Mouse (Mus musculus) stomach, postnatal 0 days (tissue): ENCODE measurements around the gene Fcer2a. TPM values are rescaled to one million over a fixed set of nuclear protein-coding genes. Genes with fewer than 3 reads are reported as not detected.

Experiments
- ATAC-seq: fragments of 200-750 bp; cut with Nextera tagmentation; 2 replicates; pipeline ENCODE4 v1.8.0; 2017; ENCODE audit not compliant: low FRiP score, low TSS enrichment
- DNase-seq: peaks from one replicate; pipeline ENCODE4 v3.0.0-alpha.2; 2016; ENCODE audit warnings: low spot score
- H3K27ac ChIP-seq: fragments of 300-500 bp; sonication (generic); replicated peaks from 2 replicates; pipeline ENCODE4 v1.5.1; 2014; ENCODE audit warnings: mild to moderate bottlenecking, control low read depth
- H3K27me3 ChIP-seq: fragments of 300-500 bp; sonication (generic); 2 replicates; pipeline ENCODE4 v1.6.1; 2014; ENCODE audit warnings: low read length; ENCODE audit not compliant: control insufficient read depth, insufficient read depth
- H3K36me3 ChIP-seq: fragments of 300-500 bp; sonication (generic); 2 replicates; pipeline ENCODE4 v1.6.1; 2014; ENCODE audit warnings: low read length, mixed read lengths; ENCODE audit not compliant: control insufficient read depth, insufficient read depth
- H3K4me1 ChIP-seq: fragments of 300-500 bp; sonication (generic); replicated peaks from 2 replicates; pipeline ENCODE4 v1.6.1; 2014; ENCODE audit warnings: antibody characterized with exemption; ENCODE audit not compliant: control insufficient read depth, insufficient read depth
- H3K4me2 ChIP-seq: fragments of 300-500 bp; sonication (generic); replicated peaks from 2 replicates; pipeline ENCODE4 v1.6.1; 2014; ENCODE audit warnings: low read depth, mild to moderate bottlenecking, control low read depth, moderate library complexity
- H3K4me3 ChIP-seq: fragments of 300-500 bp; sonication (generic); 2 replicates; pipeline ENCODE4 v1.5.1; 2014; ENCODE audit warnings: low read depth, low read length, control low read depth
- H3K9ac ChIP-seq: fragments of 300-500 bp; sonication (generic); 2 replicates; pipeline ENCODE4 v1.6.1; 2014; ENCODE audit warnings: mild to moderate bottlenecking, low read length, control low read depth, mixed read lengths
- H3K9me3 ChIP-seq: fragments of 300-500 bp; sonication (generic); 2 replicates; pipeline ENCODE4 v1.6.1; 2016; ENCODE audit warnings: low read length; ENCODE audit not compliant: control insufficient read depth
- CTCF ChIP-seq: IDR thresholded peaks from 2 replicates; pipeline ENCODE4 v1.5.1; 2016; ENCODE audit warnings: antibody characterized with exemption, low read depth, mild to moderate bottlenecking, moderate library complexity
- EP300 ChIP-seq: optimal IDR thresholded peaks from 2 replicates; pipeline ENCODE3; 2016; ENCODE audit warnings: antibody characterized with exemption
- WGBS: fragments of 180-500 bp; shearing (Covaris S2); extraction: QIAGEN DNeasy Blood & Tissue Kit; methylation state at CpG from one replicate; pipeline ENCODE4 v1.1.7; 2014; 5-methylcytosine and 5-hydroxymethylcytosine counted together
- polyA plus RNA-seq: library from polyadenylated mRNA; unstranded; fragments of >200 nt; fragmentation: Nextera tagmentation; extraction: Ambion mirVana; gene quantifications from 2 replicates; pipeline ENCODE4 v1.2.1, GENCODE M21; 2015

Fcer2a gene
- polyA plus RNA-seq, 1 experiment from 2014 or later, result 0.44 TPM

DNA sequence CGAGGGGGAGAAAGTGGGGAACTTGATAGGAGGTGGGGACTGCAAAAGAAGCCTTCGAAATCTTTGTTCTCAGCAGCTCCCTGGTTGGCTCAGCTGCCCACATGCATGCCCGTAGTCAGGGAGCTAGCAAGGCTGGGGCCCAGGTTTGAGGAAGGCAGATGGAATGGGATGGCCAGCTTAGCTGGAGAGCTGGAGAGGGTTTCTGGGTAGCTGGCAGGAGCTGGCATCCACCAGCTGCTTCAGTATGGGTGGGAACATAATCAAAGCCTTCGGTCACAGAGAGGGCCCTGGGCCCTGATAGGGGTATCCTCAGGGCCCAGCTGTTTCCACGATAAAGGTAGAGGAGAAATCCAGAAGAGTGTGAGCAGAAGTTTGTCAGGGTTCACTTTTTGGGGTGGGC lies 11.5 kb downstream of the Fcer2a start:
- Histone ChIP-seq H3K27ac (no peak overlapping the region), H3K4me2 (no peak overlapping the region), H3K9me3 (no peaks in the 10 kb centered on the region), H3K4me1 (no peaks in the 10 kb centered on the region), H3K27me3 (no peaks in the 10 kb centered on the region), H3K4me3 (no peak overlapping the region), H3K36me3 (peaks cover 10% of the 10 kb centered on the region), H3K9ac (no peak overlapping the region)
- TF ChIP-seq EP300 (no peak), CTCF (no peak)
- 83% methylated on average over 5 of the region's 5 CpGs for WGBS
- ATAC-seq, result no peak
- DNase-seq, result no peak

DNA sequence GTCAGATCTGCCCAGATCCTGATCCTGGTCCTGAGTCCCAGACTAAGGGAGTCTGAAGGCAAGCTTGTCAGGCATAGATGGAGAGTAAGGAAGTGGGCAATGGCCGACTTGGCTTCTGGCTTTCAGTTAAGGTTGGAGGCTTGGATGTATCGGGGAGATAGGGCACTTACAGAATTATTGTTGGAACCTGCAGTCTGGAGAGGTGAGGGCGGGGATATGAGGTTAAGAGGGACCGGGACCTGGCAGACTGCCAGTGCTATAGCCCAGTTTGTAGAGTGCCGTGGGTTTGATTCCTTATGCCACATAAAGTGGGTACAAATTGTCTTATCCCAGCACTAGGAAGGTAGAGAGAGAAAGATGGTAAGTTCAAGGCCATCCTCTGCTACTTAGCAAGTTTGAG lies 14.3 kb downstream of the Fcer2a start:
- DNase-seq, result no peak
- WGBS, result 84% methylated on average over 5 of the region's 5 CpGs
- ATAC-seq, result no peak
- H3K4me1 ChIP-seq, result no peaks in the 10 kb centered on the region
- H3K4me3 ChIP-seq, result no peak overlapping the region
- no peak overlapping the region for H3K27ac ChIP-seq
- no peak overlapping the region for H3K4me2 ChIP-seq
- H3K27me3 ChIP-seq, result no peaks in the 10 kb centered on the region
- no peak overlapping the region for H3K9ac ChIP-seq
- H3K36me3 ChIP-seq, result peaks cover 10% of the 10 kb centered on the region
- no peak for TF ChIP-seq EP300
- no peak for TF ChIP-seq CTCF
- H3K9me3 ChIP-seq, result no peaks in the 10 kb centered on the region

DNA sequence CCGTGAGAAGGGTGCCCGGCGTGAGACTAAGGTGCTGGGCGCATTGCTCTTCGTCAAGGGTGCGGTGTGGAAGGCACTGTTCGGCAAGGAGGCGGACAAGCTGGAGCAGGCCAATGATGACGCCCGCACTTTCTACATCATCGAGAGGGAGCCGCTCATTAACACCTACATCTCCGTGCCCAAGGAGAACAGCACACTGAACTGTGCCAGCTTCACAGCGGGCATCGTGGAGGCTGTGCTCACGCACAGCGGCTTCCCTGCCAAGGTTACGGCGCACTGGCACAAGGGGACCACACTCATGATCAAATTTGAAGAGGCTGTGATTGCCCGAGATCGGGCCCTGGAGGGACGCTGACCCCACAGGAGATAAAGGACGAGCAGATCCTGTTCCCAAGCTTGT lies 14.7 kb downstream of the Fcer2a start:
- no peak overlapping the region for H3K9ac ChIP-seq

DNA sequence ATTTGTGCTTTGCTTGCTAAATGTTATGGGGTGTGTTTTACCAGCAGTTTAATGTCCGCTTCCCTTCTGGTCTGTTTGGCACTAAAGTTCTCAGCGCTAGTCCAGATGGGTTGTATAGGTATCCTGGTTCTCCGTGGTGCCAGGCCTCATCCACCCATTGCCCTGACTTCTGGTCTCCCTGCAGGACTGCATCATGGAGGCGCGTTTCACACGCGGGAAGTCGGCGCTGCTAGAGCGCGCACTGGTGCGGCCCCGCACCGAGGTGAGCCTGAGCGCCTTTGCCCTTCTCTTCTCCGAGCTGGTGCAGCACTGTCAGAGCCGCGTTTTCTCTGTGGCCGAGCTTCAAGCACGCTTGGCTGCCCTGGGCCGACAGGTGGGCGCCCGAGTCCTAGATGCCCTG lies 15.1 kb downstream of the Fcer2a start:
- Histone ChIP-seq H3K9ac (no peak overlapping the region), H3K27me3 (no peaks in the 10 kb centered on the region), H3K4me3 (no peak overlapping the region), H3K4me2 (no peak overlapping the region), H3K27ac (no peak overlapping the region), H3K36me3 (peaks cover 10% of the 10 kb centered on the region), H3K9me3 (no peaks in the 10 kb centered on the region), H3K4me1 (no peaks in the 10 kb centered on the region)
- WGBS, result 96% methylated on average over 20 of the region's 23 CpGs
- ATAC-seq, result no peak
- TF ChIP-seq EP300 (no peak), CTCF (no peak)
- DNase-seq, result no peak

More for the DNA sequence above, 14.7 kb downstream of the Fcer2a start:
- Histone ChIP-seq H3K4me2 (no peak overlapping the region), H3K36me3 (peaks cover 10% of the 10 kb centered on the region), H3K27ac (no peak overlapping the region), H3K9me3 (no peaks in the 10 kb centered on the region), H3K27me3 (no peaks in the 10 kb centered on the region), H3K4me1 (no peaks in the 10 kb centered on the region), H3K4me3 (no peak overlapping the region)
- no peak for TF ChIP-seq CTCF
- no peak for TF ChIP-seq EP300
- no peak for DNase-seq
- 93% methylated on average over 23 of the region's 23 CpGs for WGBS
- no peak for ATAC-seq

DNA sequence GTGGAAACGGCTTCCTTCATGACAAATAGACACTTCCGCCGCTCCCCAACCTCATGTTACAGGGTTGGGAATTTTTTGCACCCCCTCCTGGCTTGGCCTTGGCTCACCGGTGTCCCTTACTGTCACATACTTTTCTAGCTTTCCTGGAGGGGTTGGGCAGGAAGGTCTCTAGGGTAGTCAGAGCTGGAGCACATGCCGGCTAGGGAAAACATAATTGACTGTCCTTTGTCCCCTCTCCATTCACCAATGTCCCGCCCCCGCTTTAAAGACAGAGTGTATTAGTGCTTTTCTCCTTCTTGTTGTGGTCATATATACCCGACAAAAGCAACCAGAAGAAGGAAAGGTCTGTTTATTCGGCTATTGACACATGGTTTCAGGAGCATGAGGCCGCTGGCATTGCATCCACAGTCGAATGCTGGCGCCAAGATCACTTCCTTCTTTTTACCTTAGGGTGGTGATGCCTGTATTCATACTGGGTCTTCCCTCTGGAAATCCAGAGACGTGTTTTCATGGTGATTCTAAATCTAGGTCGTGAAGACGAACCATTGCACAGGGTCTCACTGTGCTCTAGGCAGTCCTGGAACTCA lies 16.9 kb downstream of the Fcer2a start:
- H3K9ac ChIP-seq, result peak overlapping the region; percentile 96
- H3K4me3 ChIP-seq, result peak overlapping the region; percentile 94
- TF ChIP-seq CTCF, result no peak
- no peak for TF ChIP-seq EP300
- H3K36me3 ChIP-seq, result peaks cover 10% of the 10 kb centered on the region
- no peaks in the 10 kb centered on the region for H3K9me3 ChIP-seq
- no peaks in the 10 kb centered on the region for H3K4me1 ChIP-seq
- H3K27me3 ChIP-seq, result no peaks in the 10 kb centered on the region
- peak overlapping the region; percentile 76 for H3K4me2 ChIP-seq
- peak; percentile 39 for DNase-seq
- no peak for ATAC-seq
- WGBS, result under 1% methylated on average over 15 of the region's 15 CpGs
- H3K27ac ChIP-seq, result peak overlapping the region; percentile 96

DNA sequence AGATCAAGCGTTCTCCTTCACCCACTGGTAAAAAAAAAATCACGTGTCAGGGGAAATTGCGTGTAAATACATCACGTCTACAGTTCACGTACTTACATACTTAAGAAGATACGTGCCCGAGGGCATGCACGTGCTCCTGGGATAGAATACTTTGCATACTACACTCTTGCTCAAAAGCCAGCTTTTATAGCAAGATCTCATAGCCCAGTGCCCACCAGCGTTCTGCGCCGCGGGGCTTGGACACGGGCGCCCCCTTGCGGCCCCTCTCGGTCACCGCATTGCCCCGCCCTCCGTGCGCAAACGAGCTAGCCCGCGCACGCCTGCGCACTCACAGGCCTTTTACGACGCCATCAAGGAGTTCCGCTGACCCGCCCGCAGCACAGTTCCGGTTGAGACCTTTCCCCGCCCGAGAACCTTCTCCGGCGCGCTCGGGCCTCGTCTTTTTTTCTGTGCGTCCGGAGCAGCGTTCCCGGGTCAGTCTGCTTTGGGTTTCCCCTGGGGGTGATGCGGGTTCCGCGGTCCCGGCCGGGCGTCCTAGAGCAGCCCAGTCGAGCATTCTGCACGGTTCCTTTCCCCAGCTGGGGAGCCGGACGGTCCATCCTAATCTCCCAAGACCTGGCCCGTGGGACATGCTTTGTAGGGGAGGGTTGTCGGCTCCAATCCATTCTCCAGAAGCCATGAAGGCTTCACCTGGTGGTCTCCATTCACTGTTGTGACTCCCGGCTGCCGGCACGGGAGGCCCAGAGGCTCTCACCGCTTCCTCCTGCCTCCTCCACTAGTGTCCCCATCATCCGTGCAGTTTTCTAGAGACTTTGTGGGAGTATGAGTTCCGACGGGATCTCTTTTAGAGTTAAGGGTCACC lies 17.6 kb downstream of the Fcer2a start, which contains the start of gene Trappc5:
Gene Trappc5 (plus strand): TSS at position 169 of the 862 bp plus-strand sequence.
- H3K4me1 ChIP-seq, result no peaks in the 10 kb centered on the region
- H3K27ac ChIP-seq, result peak within 1 kb of the TSS; percentile 96
- H3K9ac ChIP-seq, result peak within 1 kb of the TSS; percentile 96
- H3K27me3 ChIP-seq, result no peaks in the 10 kb centered on the region
- H3K9me3 ChIP-seq, result no peaks in the 10 kb centered on the region
- peaks cover 10% of the 10 kb centered on the region for H3K36me3 ChIP-seq
- peak within 1 kb of the TSS; percentile 76 for H3K4me2 ChIP-seq
- 1% methylated on average over 61 of the region's 61 CpGs for WGBS
- peak within 1 kb of the TSS; percentile 94 for H3K4me3 ChIP-seq
- ATAC-seq, result peak; percentile 88
- DNase-seq, result peak; percentile 93
- no peak for TF ChIP-seq EP300
- peak; percentile 99 for TF ChIP-seq CTCF
